Mouse (Mus musculus) hindbrain, postnatal 0 days (tissue): ENCODE results near the gene Tfam. TPM values are rescaled to one million over a fixed set of nuclear protein-coding genes. Genes with fewer than 3 reads are reported as not detected.

Experiments
- ATAC-seq: fragments of 200-750 bp; cut with Nextera tagmentation; 2 replicates; pipeline ENCODE4 v1.8.0; 2017; ENCODE audit warnings: mild to moderate bottlenecking, moderate TSS enrichment, moderate library complexity
- DNase-seq: peaks from one replicate; pipeline ENCODE4 v3.0.0-alpha.2; 2015; ENCODE audit warnings: low spot score
- H3K27ac ChIP-seq: fragments of 300-500 bp; sonication (generic); 2 replicates; pipeline ENCODE4 v1.5.1; 2014; ENCODE audit warnings: mild to moderate bottlenecking
- H3K27me3 ChIP-seq: fragments of 300-500 bp; sonication (generic); 2 replicates; pipeline ENCODE4 v1.6.1; 2014; ENCODE audit warnings: low read length, mixed read lengths; ENCODE audit not compliant: insufficient read depth
- H3K36me3 ChIP-seq: fragments of 300-500 bp; sonication (generic); 2 replicates; pipeline ENCODE4 v1.6.1; 2014; ENCODE audit warnings: low read length, mixed read lengths; ENCODE audit not compliant: insufficient read depth
- H3K4me1 ChIP-seq: fragments of 300-500 bp; sonication (generic); 2 replicates; pipeline ENCODE4 v1.6.1; 2014; ENCODE audit warnings: antibody characterized with exemption, low read length, mixed read lengths; ENCODE audit not compliant: insufficient read depth
- H3K4me2 ChIP-seq: fragments of 300-500 bp; sonication (generic); 2 replicates; pipeline ENCODE4 v1.6.1; 2014; ENCODE audit warnings: low read depth, mild to moderate bottlenecking, low read length, moderate library complexity, mixed read lengths
- H3K4me3 ChIP-seq: fragments of 300-500 bp; sonication (generic); 2 replicates; pipeline ENCODE4 v1.5.1; 2014; ENCODE audit warnings: low read length
- H3K9ac ChIP-seq: fragments of 300-500 bp; sonication (generic); replicated peaks from 2 replicates; pipeline ENCODE4 v1.6.1; 2014; ENCODE audit warnings: mild to moderate bottlenecking, low read length, moderate library complexity, mixed read lengths
- H3K9me3 ChIP-seq: fragments of 300-500 bp; sonication (generic); 2 replicates; pipeline ENCODE4 v1.6.1; 2016; ENCODE audit warnings: low read length, mixed read lengths
- CTCF ChIP-seq: IDR thresholded peaks from 2 replicates; pipeline ENCODE4 v1.5.1; 2016; ENCODE audit warnings: antibody characterized with exemption, control low read depth, low read depth
- WGBS: fragments of 180-500 bp; shearing (Covaris S2); extraction: QIAGEN DNeasy Blood & Tissue Kit; methylation state at CpG from one replicate; pipeline ENCODE4 v1.1.7; 2014; 5-methylcytosine and 5-hydroxymethylcytosine counted together
- polyA plus RNA-seq: library from polyadenylated mRNA; unstranded; fragments of >200 nt; fragmentation: Nextera tagmentation; extraction: Ambion mirVana; gene quantifications from 2 replicates; pipeline ENCODE4 v1.2.1, GENCODE M21; 2015
- total RNA-seq: library from RNA; depleted of rRNA; stranded (reverse); fragments of >200 nt; gene quantifications from 2 replicates; pipeline ENCODE4 v1.2.3, GENCODE M21; 2014; rRNA removed

The Tfam gene
- total RNA-seq (13.1 and 14.4 TPM in 2 replicates), polyA plus RNA-seq (39.0 and 39.1 TPM in 2 replicates)

DNA sequence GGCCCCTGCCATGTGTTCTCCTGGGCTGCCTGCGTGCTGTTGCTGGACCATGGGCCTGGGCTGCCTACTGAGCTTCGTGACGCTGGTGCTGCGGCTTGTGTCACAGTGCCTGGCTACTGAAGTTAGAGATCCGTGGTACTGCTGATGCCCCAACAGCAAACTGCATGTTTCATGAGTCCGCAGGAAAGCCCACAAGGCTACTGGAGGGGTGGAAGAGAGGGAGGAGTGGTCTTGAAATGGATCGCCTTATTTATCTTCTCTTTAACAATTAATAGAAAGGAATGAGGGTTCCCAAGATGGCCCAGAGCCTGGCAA, at the start of gene Tfam:
TSS of gene Tfam (minus strand) at position 41 of the 315 bp plus-strand sequence.
- H3K4me2 ChIP-seq = peak within 1 kb of the TSS; percentile 94
- peak within 1 kb of the TSS; percentile 82 for H3K9ac ChIP-seq
- no peaks in the 10 kb centered on the region for H3K27me3 ChIP-seq
- peaks cover 16% of the 10 kb centered on the region; the same call in 1 of the 2 replicates for H3K36me3 ChIP-seq
- peak within 1 kb of the TSS; percentile 83 for H3K4me3 ChIP-seq
- peak within 1 kb of the TSS; percentile 71 for H3K27ac ChIP-seq
- H3K4me1 ChIP-seq = peaks cover 8% of the 10 kb centered on the region; the same call in 1 of the 2 replicates
- TF ChIP-seq CTCF = no peak
- ATAC-seq (no peak), DNase-seq (no peak)
- 3% methylated on average over 7 of the region's 7 CpGs for WGBS
- H3K9me3 ChIP-seq = no peaks in the 10 kb centered on the region

- H3K27ac ChIP-seq = peak within 1 kb of the TSS; percentile 91
- H3K4me2 ChIP-seq = peak within 1 kb of the TSS; percentile 72
- H3K36me3 ChIP-seq = no peaks in the 10 kb centered on the region
- H3K4me1 ChIP-seq = peaks cover 5% of the 10 kb centered on the region; the same call in 1 of the 2 replicates
- peak within 1 kb of the TSS; percentile 99 for H3K4me3 ChIP-seq
- ATAC-seq = peak; percentile 95
- H3K9ac ChIP-seq = peak within 1 kb of the TSS; percentile 97
- WGBS = 1% methylated on average over 48 of the region's 50 CpGs
- DNase-seq = peak; percentile 92
- H3K9me3 ChIP-seq = no peaks in the 10 kb centered on the region
- H3K27me3 ChIP-seq = no peaks in the 10 kb centered on the region
- TF ChIP-seq CTCF = no peak
Observed at GRCm38 (mm10) chr10:71285126-71285580, 47.1 kb upstream of the Tfam start, which contains the start of gene Ube2d1. Ube2d1 (minus strand) TSS chr10:71285262.

DNA sequence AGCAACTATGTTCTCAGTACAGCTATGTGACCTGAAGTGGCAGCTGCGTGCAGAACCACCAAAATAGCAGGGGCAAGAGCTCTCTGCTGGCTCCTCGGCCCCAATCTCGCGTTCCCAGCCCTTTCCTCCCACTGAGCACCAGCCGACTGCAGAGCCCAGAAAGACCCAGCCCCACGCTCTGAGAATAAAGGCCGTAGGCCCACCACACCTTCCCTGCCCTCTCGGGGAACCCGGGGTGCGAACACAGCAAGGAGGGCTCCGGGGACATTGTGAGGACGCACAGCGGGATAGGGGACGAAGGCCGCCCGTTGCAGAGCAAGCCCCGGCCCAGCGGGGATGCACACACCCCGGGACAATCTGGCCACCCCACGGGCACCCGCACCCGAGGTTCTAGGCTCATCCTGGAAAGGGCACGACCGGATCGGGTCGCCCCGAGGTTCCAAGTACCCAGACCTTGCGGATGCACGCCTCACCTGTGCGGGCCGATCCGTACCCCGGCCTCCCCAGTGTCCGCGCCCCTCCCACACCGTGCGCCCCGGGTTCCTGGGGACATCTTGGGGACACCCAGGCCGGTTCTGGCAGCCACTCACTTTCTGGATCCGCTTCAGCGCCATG, 46.5 kb upstream of the Tfam start:
- H3K36me3 ChIP-seq = no peaks in the 10 kb centered on the region
- H3K4me3 ChIP-seq = peak overlapping the region; percentile 99
- peak overlapping the region; percentile 97 for H3K9ac ChIP-seq
- peaks cover 5% of the 10 kb centered on the region; the same call in 1 of the 2 replicates for H3K4me1 ChIP-seq
- 0% methylated on average over 39 of the region's 41 CpGs for WGBS
- no peaks in the 10 kb centered on the region for H3K9me3 ChIP-seq
- H3K27ac ChIP-seq = peak overlapping the region; percentile 91
- no peaks in the 10 kb centered on the region for H3K27me3 ChIP-seq
- DNase-seq (peak; percentile 57), ATAC-seq (peak; percentile 84)
- TF ChIP-seq CTCF = no peak
- H3K4me2 ChIP-seq = peak overlapping the region; percentile 72

DNA sequence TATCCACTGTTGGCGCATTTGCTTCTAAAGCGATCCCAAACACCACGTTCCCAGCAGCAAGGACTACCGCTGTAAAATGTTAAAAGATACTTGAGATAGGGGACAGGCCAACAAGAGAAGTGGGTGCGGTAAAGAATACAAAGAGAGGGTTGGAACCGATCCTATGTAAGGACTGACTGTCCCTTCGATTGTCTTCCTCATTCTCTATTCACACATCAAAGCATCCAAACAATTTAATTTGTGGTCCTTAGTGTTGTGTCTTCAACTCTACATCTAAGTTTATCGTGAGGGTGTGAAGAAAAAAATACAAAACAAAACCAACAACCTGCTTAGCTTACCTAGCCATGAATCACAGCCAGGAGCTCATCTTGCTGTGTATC, 46.0 kb upstream of the Tfam start:
- DNase-seq (no peak), ATAC-seq (no peak)
- Histone ChIP-seq H3K27ac (peak overlapping the region; percentile 91), H3K9ac (peak overlapping the region; percentile 97), H3K4me2 (peak overlapping the region; percentile 72), H3K36me3 (no peaks in the 10 kb centered on the region), H3K27me3 (no peaks in the 10 kb centered on the region), H3K4me1 (peaks cover 5% of the 10 kb centered on the region; the same call in 1 of the 2 replicates), H3K4me3 (peak overlapping the region; percentile 99), H3K9me3 (no peaks in the 10 kb centered on the region)
- no peak for TF ChIP-seq CTCF
- WGBS = 6% methylated on average over 8 of the region's 8 CpGs

DNA sequence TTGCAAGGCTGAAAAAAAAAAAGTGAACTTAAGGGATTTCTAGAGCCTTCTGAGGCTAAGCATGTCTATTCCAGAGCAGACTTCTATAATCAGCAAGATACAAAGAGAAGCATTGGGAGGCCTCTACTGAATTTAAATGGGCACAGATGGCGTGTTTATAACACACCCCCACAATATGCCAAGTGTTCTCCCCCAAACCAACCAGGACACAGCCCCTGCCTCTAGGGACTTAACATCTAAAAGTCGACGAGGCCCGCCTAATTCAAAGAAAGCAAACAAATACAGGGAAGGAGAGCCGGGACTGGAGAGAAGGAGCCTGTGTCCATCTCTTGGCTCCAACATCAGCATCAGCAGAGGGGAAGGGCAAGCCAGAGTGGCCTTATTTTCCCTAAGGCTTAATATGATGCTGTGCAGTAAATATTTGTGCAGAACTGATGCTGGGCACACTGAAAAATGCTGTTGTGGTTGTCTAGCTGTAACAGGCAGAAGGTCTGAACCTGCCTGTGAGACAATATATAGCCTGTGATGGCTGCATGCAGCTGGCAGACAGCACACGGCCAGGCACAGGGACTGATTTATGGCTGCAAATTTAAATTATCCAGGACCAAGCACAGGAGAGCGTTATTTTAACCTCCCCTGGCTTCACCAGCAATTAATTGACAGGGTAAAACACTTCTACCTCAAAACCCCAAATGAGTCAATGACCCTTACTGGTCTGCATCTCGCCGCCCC, 35.1 kb upstream of the Tfam start:
- Histone ChIP-seq H3K27me3 (no peaks in the 10 kb centered on the region), H3K9ac (no peak overlapping the region), H3K27ac (0 out of 2 replicates have a peak overlapping the region, but pooled peaks have one; percentile 37), H3K9me3 (no peaks in the 10 kb centered on the region), H3K4me3 (no peak overlapping the region), H3K4me2 (no peak overlapping the region), H3K4me1 (peaks cover 11% of the 10 kb centered on the region; the same call in 1 of the 2 replicates), H3K36me3 (no peaks in the 10 kb centered on the region)
- ATAC-seq (0 out of 2 replicates have a peak, but pooled peaks have one; percentile 32), DNase-seq (peak; percentile 44)
- 46% methylated on average over 9 of the region's 9 CpGs for WGBS
- no peak for TF ChIP-seq CTCF

DNA sequence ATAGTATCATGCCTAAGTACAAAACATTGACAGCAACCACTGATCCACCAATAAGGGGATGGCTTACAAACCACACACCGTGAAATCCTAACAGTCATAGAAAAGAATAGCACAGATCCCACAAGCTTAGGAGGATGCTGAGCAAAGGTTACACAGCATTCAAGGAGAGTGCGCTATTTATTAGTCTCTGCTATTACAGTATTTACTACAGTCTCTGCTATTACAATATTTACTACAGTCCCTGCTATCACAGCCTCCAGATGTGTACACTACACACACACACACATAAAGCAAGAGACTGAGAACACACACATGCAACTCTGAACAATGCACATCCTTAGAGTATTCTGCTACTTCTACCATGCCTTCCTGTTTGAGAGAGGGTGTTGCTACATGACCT, 29.9 kb upstream of the Tfam start:
- Histone ChIP-seq H3K36me3 (no peaks in the 10 kb centered on the region), H3K9ac (no peak overlapping the region), H3K4me1 (peaks cover 5% of the 10 kb centered on the region; the same call in 1 of the 2 replicates), H3K4me3 (no peak overlapping the region), H3K27me3 (no peaks in the 10 kb centered on the region), H3K27ac (no peak overlapping the region), H3K4me2 (no peak overlapping the region), H3K9me3 (no peaks in the 10 kb centered on the region)
- 85% methylated on average over 2 of the region's 2 CpGs for WGBS
- TF ChIP-seq CTCF = no peak
- no peak for DNase-seq
- no peak for ATAC-seq

- H3K4me1 ChIP-seq = 0 out of 2 replicates have a peak, but pooled peaks cover under 1% of the 10 kb centered on the region
- no peak for DNase-seq
- TF ChIP-seq CTCF = no peak
- no peak for ATAC-seq
- WGBS = 78% methylated on average over 11 of the region's 11 CpGs
- no peak overlapping the region for H3K4me2 ChIP-seq
- no peak overlapping the region for H3K27ac ChIP-seq
- H3K9ac ChIP-seq = no peak overlapping the region
- H3K9me3 ChIP-seq = no peaks in the 10 kb centered on the region
- no peaks in the 10 kb centered on the region for H3K27me3 ChIP-seq
- H3K4me3 ChIP-seq = no peak overlapping the region
- no peaks in the 10 kb centered on the region for H3K36me3 ChIP-seq
Observed at GRCm38 (mm10) chr10:71267511-71267910, 29.4 kb upstream of the Tfam start.
